Mouse (Mus musculus) neural tube, embryonic 11.5 days (tissue): ENCODE measurements around the gene Ash1l. TPM values are rescaled to one million over a fixed set of nuclear protein-coding genes. Genes with fewer than 3 reads are reported as not detected.
"Not testable (repeated sequence)": the region's sequence is repeated elsewhere in the genome, so short reads cannot be mapped to it uniquely, and the experiment has no call there.

Experiments
- ATAC-seq: fragments of 200-750 bp; cut with Nextera tagmentation; 2 replicates; pipeline ENCODE4 v1.8.0; 2017; ENCODE audit warnings: moderate number of reproducible peaks, mild to moderate bottlenecking, moderate TSS enrichment, moderate library complexity; ENCODE audit not compliant: insufficient read depth, low FRiP score, low TSS enrichment
- DNase-seq: peaks from one replicate; pipeline ENCODE4 v3.0.0-alpha.2; 2015; ENCODE audit warnings: low spot score
- H3K27ac ChIP-seq: fragments of 300-500 bp; sonication (generic); 2 replicates; pipeline ENCODE4 v1.5.1; 2014; ENCODE audit warnings: low read depth, mild to moderate bottlenecking, low read length
- H3K27me3 ChIP-seq: fragments of 300-500 bp; sonication (generic); 2 replicates; pipeline ENCODE4 v1.6.1; 2014; ENCODE audit warnings: mild to moderate bottlenecking, low read length, mixed read lengths; ENCODE audit not compliant: control insufficient read depth, insufficient read depth
- H3K36me3 ChIP-seq: fragments of 300-500 bp; sonication (generic); 2 replicates; pipeline ENCODE4 v1.6.1; 2014; ENCODE audit warnings: mild to moderate bottlenecking, low read length, moderate library complexity, mixed read lengths; ENCODE audit not compliant: control insufficient read depth, insufficient read depth
- H3K4me1 ChIP-seq: fragments of 300-500 bp; sonication (generic); 2 replicates; pipeline ENCODE4 v1.6.1; 2014; ENCODE audit warnings: low read length, mixed read lengths; ENCODE audit not compliant: control insufficient read depth, insufficient read depth
- H3K4me2 ChIP-seq: fragments of 300-500 bp; sonication (generic); 2 replicates; pipeline ENCODE4 v1.6.1; 2014; ENCODE audit warnings: low read depth, mild to moderate bottlenecking, moderate library complexity
- H3K4me3 ChIP-seq: fragments of 300-500 bp; sonication (generic); 2 replicates; pipeline ENCODE4 v1.5.1; 2014; ENCODE audit warnings: low read depth, low read length
- H3K9ac ChIP-seq: fragments of 300-500 bp; sonication (generic); 2 replicates; pipeline ENCODE4 v1.6.1; 2014; ENCODE audit warnings: mild to moderate bottlenecking, low read length
- H3K9me3 ChIP-seq: fragments of 300-500 bp; sonication (generic); 2 replicates; pipeline ENCODE4 v1.6.1; 2016; ENCODE audit warnings: low read length; ENCODE audit not compliant: control insufficient read depth
- WGBS: fragments of 180-500 bp; shearing (Covaris S2); extraction: QIAGEN DNeasy Blood & Tissue Kit; methylation state at CpG from one replicate; pipeline ENCODE4 v1.1.7; 2014; 5-methylcytosine and 5-hydroxymethylcytosine counted together
- polyA plus RNA-seq: library from polyadenylated mRNA; unstranded; fragments of >200 nt; fragmentation: Nextera tagmentation; extraction: Ambion mirVana; gene quantifications from 2 replicates; pipeline ENCODE4 v1.2.1, GENCODE M21; 2014

Gene Ash1l
- polyA plus RNA-seq, 1 experiment from 2014 or later = 12.3 TPM

GRCm38 (mm10) chr3:88992793-88993192 lies 42.4 kb downstream of the Ash1l start:
- no peaks in the 10 kb centered on the region for H3K36me3 ChIP-seq
- no peaks in the 10 kb centered on the region for H3K4me1 ChIP-seq
- no peaks in the 10 kb centered on the region for H3K27me3 ChIP-seq
- H3K4me2 ChIP-seq = no peak overlapping the region
- DNase-seq = no peak
- no peak for ATAC-seq
- no peak overlapping the region for H3K4me3 ChIP-seq
- H3K9ac ChIP-seq = no peak overlapping the region
- no peaks in the 10 kb centered on the region for H3K9me3 ChIP-seq
- WGBS = 94% methylated on average over 2 of the region's 2 CpGs
- no peak overlapping the region for H3K27ac ChIP-seq

GRCm38 (mm10) chr3:89001536-89001935 lies 51.1 kb downstream of the Ash1l start:
- no peak overlapping the region for H3K27ac ChIP-seq
- WGBS = 96% methylated on average over 7 of the region's 7 CpGs
- no peak overlapping the region for H3K9ac ChIP-seq
- H3K27me3 ChIP-seq = no peaks in the 10 kb centered on the region
- H3K4me3 ChIP-seq = no peak overlapping the region
- no peak for ATAC-seq
- no peaks in the 10 kb centered on the region for H3K4me1 ChIP-seq
- no peak overlapping the region for H3K4me2 ChIP-seq
- H3K9me3 ChIP-seq = no peaks in the 10 kb centered on the region
- DNase-seq = no peak
- H3K36me3 ChIP-seq = peaks cover 2% of the 10 kb centered on the region; the same call in 1 of the 2 replicates

- H3K9me3 ChIP-seq, H3K4me3 ChIP-seq, H3K4me2 ChIP-seq, H3K4me1 ChIP-seq, DNase-seq, ATAC-seq, H3K27me3 ChIP-seq, H3K27ac ChIP-seq, H3K9ac ChIP-seq: not testable (repeated sequence)
- WGBS = 92% methylated on average over 5 of the region's 5 CpGs
- H3K36me3 ChIP-seq = peaks cover 16% of the 10 kb centered on the region
These were observed 80.5 kb downstream of the Ash1l start for GRCm38 (mm10) chr3:89030896-89031295.

- Histone ChIP-seq H3K4me2 (no peak overlapping the region), H3K4me1 (no peaks in the 10 kb centered on the region), H3K27ac (no peak overlapping the region), H3K9ac (no peak overlapping the region), H3K36me3 (peaks cover 19% of the 10 kb centered on the region), H3K27me3 (no peaks in the 10 kb centered on the region), H3K4me3 (no peak overlapping the region), H3K9me3 (no peaks in the 10 kb centered on the region)
- ATAC-seq (no peak), DNase-seq (no peak)
- WGBS = over 99% methylated on average over 4 of the region's 4 CpGs
These were observed 92.9 kb downstream of the Ash1l start for GRCm38 (mm10) chr3:89043359-89043758.

GRCm38 (mm10) chr3:89058361-89058760 lies 107.9 kb downstream of the Ash1l start:
- H3K36me3 ChIP-seq = peaks cover 14% of the 10 kb centered on the region
- H3K9ac ChIP-seq = no peak overlapping the region
- H3K4me3 ChIP-seq = no peak overlapping the region
- ATAC-seq (no peak), DNase-seq (no peak)
- H3K4me1 ChIP-seq = no peaks in the 10 kb centered on the region
- no peak overlapping the region for H3K4me2 ChIP-seq
- no peak overlapping the region for H3K27ac ChIP-seq
- no peaks in the 10 kb centered on the region for H3K27me3 ChIP-seq
- H3K9me3 ChIP-seq = no peaks in the 10 kb centered on the region
- WGBS = 97% methylated on average over 9 of the region's 9 CpGs

GRCm38 (mm10) chr3:89058783-89059182 lies 108.4 kb downstream of the Ash1l start:
- H3K4me1 ChIP-seq = no peaks in the 10 kb centered on the region
- H3K36me3 ChIP-seq = peaks cover 18% of the 10 kb centered on the region
- 80% methylated on average over 3 of the region's 3 CpGs for WGBS
- no peak for ATAC-seq
- H3K27ac ChIP-seq = no peak overlapping the region
- no peak overlapping the region for H3K4me2 ChIP-seq
- no peaks in the 10 kb centered on the region for H3K27me3 ChIP-seq
- DNase-seq = peak; percentile 28
- no peak overlapping the region for H3K9ac ChIP-seq
- H3K9me3 ChIP-seq = no peaks in the 10 kb centered on the region
- H3K4me3 ChIP-seq = no peak overlapping the region

GRCm38 (mm10) chr3:89061696-89062095 lies 111.3 kb downstream of the Ash1l start:
- Histone ChIP-seq H3K27ac (no peak overlapping the region), H3K27me3 (no peaks in the 10 kb centered on the region), H3K4me1 (no peaks in the 10 kb centered on the region), H3K9me3 (no peaks in the 10 kb centered on the region), H3K4me2 (no peak overlapping the region), H3K4me3 (no peak overlapping the region), H3K9ac (no peak overlapping the region), H3K36me3 (peaks cover 24% of the 10 kb centered on the region)
- 46% methylated on average over 3 of the region's 3 CpGs for WGBS
- ATAC-seq (no peak), DNase-seq (no peak)

- peaks cover 28% of the 10 kb centered on the region for H3K36me3 ChIP-seq
- no peak overlapping the region for H3K27ac ChIP-seq
- no peak overlapping the region for H3K4me2 ChIP-seq
- H3K27me3 ChIP-seq = no peaks in the 10 kb centered on the region
- no peaks in the 10 kb centered on the region for H3K4me1 ChIP-seq
- no peaks in the 10 kb centered on the region for H3K9me3 ChIP-seq
- ATAC-seq = no peak
- H3K4me3 ChIP-seq = no peak overlapping the region
- DNase-seq = no peak
- H3K9ac ChIP-seq = no peak overlapping the region
These were observed 116.8 kb downstream of the Ash1l start for GRCm38 (mm10) chr3:89067265-89067664.

GRCm38 (mm10) chr3:89077383-89077782 lies 127.0 kb downstream of the Ash1l start:
- Histone ChIP-seq H3K9ac (no peak overlapping the region), H3K9me3 (no peaks in the 10 kb centered on the region), H3K4me3 (no peak overlapping the region), H3K27me3 (no peaks in the 10 kb centered on the region), H3K4me1 (no peaks in the 10 kb centered on the region), H3K36me3 (peaks cover 20% of the 10 kb centered on the region), H3K4me2 (no peak overlapping the region), H3K27ac (no peak overlapping the region)
- DNase-seq = no peak
- WGBS = 92% methylated on average over 9 of the region's 9 CpGs
- no peak for ATAC-seq
